Mouse (Mus musculus): ENCODE data around the gene Gm15517.

DNA sequence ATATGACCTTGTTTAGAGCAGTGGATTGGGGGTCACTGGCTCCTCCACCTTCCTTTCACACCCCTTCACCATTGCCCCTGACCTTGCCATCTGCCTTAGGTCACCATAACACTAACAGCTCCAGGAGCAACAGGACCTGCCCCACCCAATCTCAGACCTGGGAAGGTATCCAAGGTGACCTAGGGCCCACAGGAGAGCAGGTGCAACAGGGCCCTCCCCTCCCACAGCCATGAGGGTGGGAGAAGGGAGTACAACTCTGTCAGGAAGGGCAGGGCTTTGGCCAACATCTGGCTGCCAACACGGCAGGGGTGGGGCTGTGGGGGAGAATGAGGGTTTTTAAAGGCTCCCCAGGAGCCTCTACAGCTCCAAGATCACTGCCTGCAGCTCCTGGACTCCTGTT, 36.2 kb upstream of the Gm15517 start, which contains the start of gene Klk1:
- TF ChIP-seq TAL1 (IDR thresholded peaks at IDR 0.05; ENCODE audit: low read length), result no peak
- TF ChIP-seq GATA1 (IDR thresholded peaks at IDR 0.05; ENCODE audit: low read length), result no peak
